In genomic region chr15:85670789-85671700, GRCm38 (mm10) we compare ENCODE assay signal across 8 mouse cellular contexts.
A peak's percentile ranks its signal among the peaks of the same experiment; 100 is the strongest.
DNase-seq lines count a peak whose midpoint lies in the region; ATAC-seq and TF ChIP-seq lines count a peak whose summit lies in the region.

No protein-coding gene starts in this region.

- peaks cover 99% of the 10 kb centered on the region for H3K79me2 ChIP-seq in C2C12 (ENCODE audit: control insufficient read depth, insufficient read depth)

- peaks cover 87% of the 10 kb centered on the region for H3K79me3 ChIP-seq in C2C12 (ENCODE audit: low read depth)

- TF ChIP-seq CTCF in C2C12 (IDR thresholded peaks at IDR 0.05; ENCODE audit: control insufficient read depth, insufficient read depth, insufficient read length) = no peak
- TF ChIP-seq CTCF in heart, postnatal 0 days (IDR thresholded peaks at IDR 0.05; ENCODE audit: low read depth) = no peak
- TF ChIP-seq CTCF in liver, postnatal 0 days (IDR thresholded peaks at IDR 0.05; ENCODE audit: low read depth) = no peak
- no peak for TF ChIP-seq CTCF in olfactory bulb, adult 2 months (IDR thresholded peaks at IDR 0.05; ENCODE audit: insufficient read depth, low read depth, low read length)

- no peaks in the 10 kb centered on the region for H3K9me3 ChIP-seq in forebrain, embryonic 13.5 days (replicated peaks)
- no peaks in the 10 kb centered on the region for H3K9me3 ChIP-seq in heart, postnatal 0 days (replicated peaks; ENCODE audit: control insufficient read depth, low read length)
- no peaks in the 10 kb centered on the region for H3K9me3 ChIP-seq in liver, postnatal 0 days (ENCODE audit: low read length)

- peak overlapping the region; percentile 71 for H3K4me2 ChIP-seq in forebrain, embryonic 13.5 days
- H3K4me2 ChIP-seq in heart, postnatal 0 days (ENCODE audit: low read depth, low read length) = peak overlapping the region; percentile 64
- H3K4me2 ChIP-seq in liver, postnatal 0 days (ENCODE audit: low read depth, low read length) = peak overlapping the region; percentile 75

- peak; percentile 88 for DNase-seq in adrenal gland, postnatal 4 days (ENCODE audit: low spot score in 2 of 2)
- peak; percentile 80 for DNase-seq in heart, postnatal 0 days (ENCODE audit: low spot score)
- DNase-seq in kidney, postnatal 4 days = peak; percentile 91 to 95
- DNase-seq in liver, postnatal 0 days = peak; percentile 52
- DNase-seq in urinary bladder, adult 2 months (ENCODE audit: low spot score) = peak; percentile 93

- peaks cover 42% of the 10 kb centered on the region for H3K36me3 ChIP-seq in C2C12 (ENCODE audit: control insufficient read depth, insufficient read depth)
- peaks cover 20% of the 10 kb centered on the region for H3K36me3 ChIP-seq in forebrain, embryonic 13.5 days (ENCODE audit: poor library complexity, severe bottlenecking)
- H3K36me3 ChIP-seq in heart, postnatal 0 days (replicated peaks; ENCODE audit: control insufficient read depth, insufficient read depth, low read length) = peaks cover 11% of the 10 kb centered on the region; the same call in 1 of the 2 replicates
- H3K36me3 ChIP-seq in liver, postnatal 0 days (replicated peaks; ENCODE audit: insufficient read depth, low read length) = no peaks in the 10 kb centered on the region

- H3K4me1 ChIP-seq in forebrain, embryonic 13.5 days = peaks cover 70% of the 10 kb centered on the region
- H3K4me1 ChIP-seq in heart, postnatal 0 days (ENCODE audit: control insufficient read depth, insufficient read depth) = peaks cover 41% of the 10 kb centered on the region
- no peaks in the 10 kb centered on the region for H3K4me1 ChIP-seq in liver, postnatal 0 days (ENCODE audit: insufficient read depth)
- peaks cover 12% of the 10 kb centered on the region for H3K4me1 ChIP-seq in olfactory bulb, adult 2 months (ENCODE audit: control insufficient read depth, insufficient read depth, low read length)

- peak; percentile 68 for ATAC-seq in forebrain, embryonic 13.5 days
- ATAC-seq in heart, postnatal 0 days (ENCODE audit: insufficient read depth, low read depth) = peak; percentile 78
- ATAC-seq in liver, postnatal 0 days = peak; percentile 49

- peak overlapping the region; percentile 99 for H3K4me3 ChIP-seq in C2C12 (ENCODE audit: insufficient read depth, poor library complexity, severe bottlenecking)
- H3K4me3 ChIP-seq in forebrain, embryonic 13.5 days = peak overlapping the region; percentile 98
- peak overlapping the region; percentile 84 for H3K4me3 ChIP-seq in heart, postnatal 0 days (ENCODE audit: low read depth, low read length)
- H3K4me3 ChIP-seq in liver, postnatal 0 days (ENCODE audit: low read depth, low read length) = peak overlapping the region; percentile 56
- peak overlapping the region; percentile 93 for H3K4me3 ChIP-seq in olfactory bulb, adult 2 months (ENCODE audit: insufficient read depth, low read depth, low read length)

- peak overlapping the region; percentile 99 for H3K27ac ChIP-seq in forebrain, embryonic 13.5 days
- peak overlapping the region; percentile 100 for H3K27ac ChIP-seq in heart, postnatal 0 days (ENCODE audit: low read depth)
- H3K27ac ChIP-seq in liver, postnatal 0 days (ENCODE audit: low read depth) = peak overlapping the region; percentile 76
- H3K27ac ChIP-seq in olfactory bulb, adult 2 months (ENCODE audit: insufficient read depth, low read depth, low read length) = peak overlapping the region; percentile 100

- under 1% methylated on average over 82 of the region's 141 CpGs for WGBS in forebrain, embryonic 13.5 days
- WGBS in heart, postnatal 0 days = under 1% methylated on average over 60 of the region's 141 CpGs
- WGBS in liver, postnatal 0 days (ENCODE audit: insufficient replicate concordance) = 2% methylated on average over 64 of the region's 141 CpGs
- 2% methylated on average over 140 of the region's 141 CpGs for WGBS in olfactory bulb, adult 2 months

- H3K27me3 ChIP-seq in C2C12 (ENCODE audit: control insufficient read depth, insufficient read depth, insufficient read length) = no peaks in the 10 kb centered on the region
- peaks cover 29% of the 10 kb centered on the region; the same call in 1 of the 2 replicates for H3K27me3 ChIP-seq in forebrain, embryonic 13.5 days
- no peaks in the 10 kb centered on the region for H3K27me3 ChIP-seq in heart, postnatal 0 days (ENCODE audit: control insufficient read depth, insufficient read depth, low read length)
- H3K27me3 ChIP-seq in liver, postnatal 0 days (ENCODE audit: insufficient read depth, low read length) = peaks cover 48% of the 10 kb centered on the region

- TF ChIP-seq POLR2A in olfactory bulb, adult 2 months (IDR thresholded peaks at IDR 0.05; ENCODE audit: insufficient read depth, low read depth, low read length) = peak; percentile 67; the same call in 1 of the 2 replicates

- TF ChIP-seq EP300 in heart, postnatal 0 days (IDR thresholded peaks at IDR 0.05; ENCODE audit: low read depth) = no peak; the same call in 1 of the 2 replicates
- TF ChIP-seq EP300 in liver, postnatal 0 days (IDR thresholded peaks at IDR 0.05; ENCODE audit: low read depth) = no peak

- peak overlapping the region; percentile 100 for H3K9ac ChIP-seq in forebrain, embryonic 13.5 days
- peak overlapping the region; percentile 98 for H3K9ac ChIP-seq in heart, postnatal 0 days (replicated peaks; ENCODE audit: low read depth, low read length)
- H3K9ac ChIP-seq in liver, postnatal 0 days (replicated peaks) = peak overlapping the region; percentile 59

- H3ac ChIP-seq in C2C12 (ENCODE audit: control insufficient read depth, insufficient read length, low read depth) = peak overlapping the region; percentile 98

TF ChIP-seq in C2C12, 6 proteins besides CTCF, POLR2A, EP300 and RAD21:
- TF ChIP-seq MAX (IDR thresholded peaks at IDR 0.05) = peak; percentile 59
- no peak for TF ChIP-seq MYOD1 (IDR thresholded peaks at IDR 0.05; ENCODE audit: control insufficient read depth, insufficient read length, low read depth)

Comparison
In these comparisons a context has a peak if more than half of its experiments do, and no peak if none do; other contexts are left out.
1. Peak in every context shown above with its lines: DNase-seq, ATAC-seq, H3K4me3 ChIP-seq and H3K27ac ChIP-seq.